Mouse (Mus musculus) brain, embryonic 14.5 days (tissue): ENCODE measurements around the gene Rtn4rl1.

Experiments
- CTCF ChIP-seq: fragments of 200-500 bp; IDR thresholded peaks from 2 replicates; pipeline ENCODE4 v1.5.1; 2012; ENCODE audit warnings: inconsistent platforms, mild to moderate bottlenecking, moderate library complexity, borderline replicate concordance; ENCODE audit not compliant: insufficient read depth, insufficient read length; ENCODE audit errors: extremely low read depth
- POLR2A ChIP-seq: fragments of 200-500 bp; IDR thresholded peaks from 2 replicates; pipeline ENCODE4 v1.6.1; 2012; ENCODE audit warnings: mild to moderate bottlenecking, inconsistent platforms, borderline replicate concordance; ENCODE audit not compliant: poor library complexity, insufficient read depth, insufficient read length, severe bottlenecking; ENCODE audit errors: extremely low read depth

- TF ChIP-seq POLR2A = no peak
- TF ChIP-seq CTCF = no peak
These were observed 74.3 kb downstream of the Rtn4rl1 start for GRCm38 (mm10) chr11:75267826-75268281.
